Mouse (Mus musculus) layer of hippocampus, adult 9-11 months (tissue): ENCODE measurements around the gene 1110012L19Rik.
"Not testable (repeated sequence)": the region's sequence is repeated elsewhere in the genome, so short reads cannot be mapped to it uniquely, and the experiment has no call there.

Source experiments
- DNase-seq: peaks from one replicate; pipeline ENCODE4 v3.0.0; 2022

Gene 1110012L19Rik

DNA sequence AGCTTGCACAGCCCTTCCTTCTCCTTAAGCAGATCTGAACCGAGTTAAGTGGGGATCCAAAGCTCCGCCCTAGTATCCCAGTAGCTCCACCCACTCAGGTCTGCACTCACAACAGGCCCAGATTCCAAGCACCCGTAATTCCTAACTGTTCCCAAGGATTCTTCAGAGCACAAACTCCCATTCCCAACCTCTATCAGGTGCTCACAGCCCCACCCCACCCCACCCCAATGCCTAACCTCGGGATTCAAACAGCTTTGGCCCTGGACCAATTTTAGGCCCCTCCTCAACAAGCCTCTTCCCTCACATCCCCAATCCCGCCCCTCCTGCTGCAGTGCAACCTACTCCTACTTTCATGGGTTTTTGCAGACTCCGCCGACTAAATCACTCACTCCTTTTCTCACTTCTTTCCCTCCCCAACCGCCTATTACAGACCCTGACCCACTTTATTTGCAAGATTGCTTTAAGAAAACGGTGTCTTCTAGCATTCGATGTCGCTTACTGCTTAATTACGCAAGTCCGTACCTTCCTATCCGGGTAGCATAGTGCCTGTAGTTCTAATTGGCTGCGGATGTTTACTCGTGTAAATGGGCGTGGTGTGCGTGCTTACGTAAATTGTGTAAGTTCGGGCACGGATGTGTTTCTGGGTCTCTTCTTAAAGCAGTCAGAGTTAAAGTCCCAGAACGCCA is at the start of gene 1110012L19Rik:
1110012L19Rik (plus strand) TSS at position 602 of the 686 bp plus-strand sequence.
- peak; percentile 85 for DNase-seq

DNA sequence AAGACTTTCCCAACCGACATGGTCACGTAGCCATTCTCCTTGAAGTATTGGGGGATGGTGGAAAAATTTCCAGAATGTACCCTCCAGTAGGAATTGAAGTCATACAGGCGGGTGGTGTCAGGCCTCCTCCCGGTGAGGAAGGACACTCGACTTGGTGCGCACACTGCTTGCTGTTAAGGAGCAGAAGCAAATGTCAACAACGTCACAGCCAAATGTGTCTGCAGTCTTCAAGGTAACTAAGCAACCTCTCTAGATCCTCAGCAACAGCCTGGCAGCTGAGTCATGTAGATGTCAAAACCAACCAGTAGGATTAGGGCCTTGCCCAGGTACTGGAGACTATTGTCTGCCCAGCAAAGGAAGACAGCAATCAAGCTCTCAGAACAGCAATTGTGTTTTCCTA is 22.7 kb upstream of the 1110012L19Rik start:
- peak; percentile 14 for DNase-seq

DNA sequence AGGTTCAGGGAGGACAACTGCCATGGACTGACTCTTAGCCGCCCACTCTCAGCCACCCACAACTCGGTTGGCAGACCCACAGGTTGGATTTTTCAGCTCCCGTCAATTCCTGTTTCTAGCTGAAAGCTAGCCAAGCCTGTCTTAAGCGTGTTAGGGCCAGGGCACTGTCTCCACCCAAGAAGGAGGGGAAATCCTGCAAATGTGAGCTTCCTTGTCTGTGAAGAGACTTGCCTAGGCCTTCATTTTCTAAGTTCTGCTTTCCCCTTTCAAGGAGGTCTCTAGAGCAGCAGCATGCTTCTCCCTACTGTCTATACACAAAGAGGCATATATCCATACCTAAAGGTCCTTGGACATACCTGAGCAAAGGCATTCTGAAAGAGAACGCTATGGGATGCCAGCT is 22.2 kb upstream of the 1110012L19Rik start:
- no peak for DNase-seq

DNA sequence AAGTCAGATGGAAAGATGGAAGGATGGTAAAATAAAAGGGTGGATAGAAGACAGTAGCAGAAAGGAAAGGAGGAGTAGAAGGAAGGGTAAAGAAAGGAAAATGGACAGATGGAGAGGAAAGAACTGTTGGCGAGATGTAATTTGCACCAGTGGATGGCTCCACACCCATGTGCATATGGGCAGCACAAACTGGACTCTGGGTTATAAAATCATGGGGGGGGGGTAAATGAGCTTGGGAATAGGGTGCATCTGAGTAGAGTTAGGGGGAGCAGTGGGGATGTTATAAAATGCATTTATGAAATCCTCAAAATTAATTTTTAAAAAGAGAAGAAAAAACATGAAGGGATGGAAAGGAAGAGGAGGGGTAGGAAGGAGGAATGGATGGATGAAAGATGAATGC is 21.5 kb upstream of the 1110012L19Rik start:
- no peak for DNase-seq

DNA sequence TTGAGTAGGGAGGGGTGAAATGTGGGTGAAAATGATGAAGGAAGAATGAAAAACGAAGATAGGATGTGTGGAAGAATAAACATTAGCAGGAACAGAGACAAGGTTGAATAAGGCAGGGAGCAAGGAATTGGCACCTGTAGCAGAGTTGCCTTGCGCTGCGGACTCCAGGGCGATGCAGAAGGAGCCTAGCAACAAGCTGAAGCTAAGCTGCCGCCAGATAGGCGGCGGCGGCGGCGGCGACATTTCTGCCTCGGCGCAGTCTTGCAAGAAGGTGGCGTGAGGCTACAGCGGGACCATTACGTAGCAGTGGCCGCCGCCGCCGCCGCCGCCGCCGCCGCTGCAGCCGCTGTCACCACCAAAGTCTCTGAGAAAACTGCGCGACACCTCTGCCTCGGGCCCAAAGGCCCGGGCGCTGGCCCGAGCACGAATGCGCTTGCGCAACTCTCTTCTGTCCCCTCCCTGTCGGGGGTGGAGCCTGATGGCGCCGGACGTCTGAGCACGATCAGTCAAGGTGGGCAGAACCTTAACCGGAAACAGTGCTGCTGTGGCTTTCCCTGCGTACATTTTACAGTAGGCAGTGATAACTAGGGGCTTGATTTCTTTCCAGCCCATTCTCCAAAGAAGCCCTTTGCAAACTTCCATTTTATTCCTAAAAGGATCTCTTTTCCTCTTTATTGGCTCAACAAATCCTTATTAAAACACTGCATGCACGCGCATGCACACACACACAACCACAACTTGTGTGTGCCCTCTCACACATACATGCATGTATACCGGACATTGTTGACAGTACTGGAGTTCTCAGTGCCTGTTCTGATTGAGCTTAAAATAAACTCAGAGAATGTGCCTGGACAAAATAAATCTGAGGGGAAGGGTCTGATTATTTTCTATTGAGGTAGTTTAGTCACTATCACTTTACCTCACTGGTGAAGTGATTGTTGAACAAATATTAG is 20.7 kb upstream of the 1110012L19Rik start, which contains the start of gene Ids:
Ids (minus strand) TSS at position 424 of the 953 bp plus-strand sequence.
- peak; percentile 88 for DNase-seq

DNA sequence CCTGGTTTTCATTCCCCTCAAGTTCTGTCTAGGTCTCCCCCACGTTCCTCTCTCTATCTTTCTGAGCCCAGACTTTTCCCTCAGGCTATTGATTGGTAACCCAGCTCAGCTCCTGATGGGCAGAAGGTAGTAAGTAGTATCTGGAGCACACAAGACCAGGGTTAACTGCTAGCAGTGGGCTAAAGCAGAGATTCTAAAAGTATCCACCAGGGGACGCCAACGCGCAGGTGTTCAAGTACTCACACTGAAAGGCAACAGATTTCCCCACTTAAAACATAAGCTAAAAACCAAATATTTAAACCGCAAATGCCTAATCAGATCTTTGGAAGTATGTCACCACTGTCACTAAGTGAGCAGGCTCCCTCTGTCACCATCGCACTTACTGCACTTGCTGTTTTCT is 15.9 kb upstream of the 1110012L19Rik start:
- not testable (repeated sequence) for DNase-seq

DNA sequence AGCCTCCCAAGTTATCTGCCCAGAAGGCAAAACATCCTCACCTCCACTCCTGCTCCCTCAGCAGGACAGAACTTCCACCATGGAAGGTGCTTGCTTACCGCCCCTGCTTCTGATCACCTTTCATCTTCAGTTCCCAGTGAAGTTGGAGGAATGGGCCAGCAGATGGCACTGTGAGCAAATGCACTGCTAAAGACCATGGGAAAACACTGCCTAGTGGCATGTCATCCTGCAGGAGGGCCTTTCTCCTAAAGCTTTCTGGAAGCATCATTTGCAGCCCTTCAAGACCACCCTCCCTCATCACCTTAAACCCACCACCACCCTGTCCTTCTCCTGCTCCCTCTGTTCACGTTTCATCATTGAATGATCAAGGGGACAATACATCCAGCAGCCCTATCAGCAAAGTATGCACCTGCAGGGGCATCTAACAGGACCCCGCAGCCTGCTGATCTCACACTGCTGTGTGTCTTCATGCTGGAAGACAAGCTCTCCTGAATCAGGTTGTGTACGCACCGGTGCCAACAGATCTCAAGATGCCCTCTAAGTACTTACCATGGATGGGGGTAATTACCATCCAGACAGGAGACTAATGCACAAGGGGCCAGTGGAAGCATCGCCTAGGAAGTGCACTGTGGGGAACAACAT is 11.1 kb upstream of the 1110012L19Rik start:
- DNase-seq, result not testable (repeated sequence)

DNA sequence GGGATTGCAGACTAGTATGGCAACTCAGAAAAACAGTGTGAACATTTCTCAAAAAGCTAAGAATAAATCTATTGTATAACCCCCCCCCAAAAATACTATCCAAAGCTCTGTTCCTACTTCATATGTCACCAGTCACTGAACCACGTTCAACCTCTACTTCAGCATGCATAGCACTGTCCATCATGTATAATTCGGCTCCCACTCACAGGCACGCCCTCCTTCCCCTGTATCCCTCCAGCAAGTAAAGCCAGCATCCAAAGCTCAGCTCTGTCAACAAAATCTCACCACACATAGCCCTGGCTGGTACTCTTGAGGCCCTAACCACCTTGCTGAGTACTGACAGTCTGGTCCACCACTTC is 781 bp upstream of the 1110012L19Rik start:
- no peak for DNase-seq

DNA sequence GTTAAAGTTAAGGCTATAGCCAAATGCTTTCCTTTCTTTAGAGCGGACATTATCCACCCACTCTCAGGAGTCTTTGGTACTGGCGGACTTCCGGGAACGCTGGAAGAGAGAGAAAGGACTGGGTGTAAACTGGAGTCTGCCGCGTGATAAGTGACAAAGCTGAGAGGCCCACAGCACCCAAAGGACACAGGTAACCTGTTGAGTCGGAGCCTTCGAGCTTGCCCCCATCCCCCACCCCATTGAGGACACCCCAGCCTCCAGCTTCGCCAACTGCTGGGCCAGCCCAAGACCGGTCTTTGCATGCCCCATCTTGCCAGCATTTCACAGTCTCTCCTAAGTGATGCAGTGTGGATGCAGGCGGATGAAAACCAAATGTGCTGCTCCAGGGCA is 280 bp downstream of the 1110012L19Rik start:
- DNase-seq, result no peak

DNA sequence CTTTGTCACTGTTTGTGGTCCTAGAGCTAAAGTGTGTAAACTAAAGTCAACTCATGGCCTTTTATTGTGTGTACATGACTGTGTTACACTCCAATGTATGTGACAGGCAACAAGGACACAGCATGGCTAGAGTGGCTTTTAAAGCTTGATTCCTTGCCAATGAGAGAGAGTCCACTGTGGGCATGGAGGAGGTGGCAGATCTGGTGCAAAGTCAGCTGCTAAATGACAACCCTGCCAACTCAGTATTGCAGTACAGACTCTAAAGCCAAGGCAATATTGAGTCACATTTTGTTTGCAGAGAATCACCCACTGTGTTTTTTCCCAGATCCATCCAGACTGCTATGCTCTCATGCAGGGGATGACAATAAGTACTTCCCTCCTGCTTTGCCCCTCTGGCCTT is 7.0 kb downstream of the 1110012L19Rik start:
- DNase-seq, result not testable (repeated sequence)

DNA sequence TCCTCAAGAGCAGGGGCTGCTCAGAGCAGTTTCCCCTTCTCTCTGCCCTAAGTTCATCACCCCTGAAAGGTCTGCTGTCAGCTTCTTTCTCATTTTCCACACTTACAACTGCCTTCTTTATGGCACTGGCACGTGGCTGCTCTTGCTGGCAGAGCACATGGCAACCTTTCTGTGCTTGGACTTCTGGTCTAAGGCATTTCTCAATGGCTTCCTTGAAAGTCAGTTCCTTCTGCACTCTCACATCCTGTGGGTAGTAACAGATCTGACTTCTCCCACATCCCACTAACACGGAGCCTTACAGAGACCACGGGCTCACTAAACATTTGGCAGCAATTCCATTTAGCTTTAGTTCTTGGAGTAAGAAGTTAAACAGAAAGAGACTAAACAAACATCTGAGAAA is 39.8 kb downstream of the 1110012L19Rik start:
- DNase-seq, result not testable (repeated sequence)
